Mouse (Mus musculus) lung, postnatal 0 days (tissue): ENCODE measurements around the gene Slfn4. TPM values are rescaled to one million over a fixed set of nuclear protein-coding genes. Genes with fewer than 3 reads are reported as not detected.
"Not testable (repeated sequence)": the region's sequence is repeated elsewhere in the genome, so short reads cannot be mapped to it uniquely, and the experiment has no call there.

Source experiments
- ATAC-seq: fragments of 200-750 bp; cut with Nextera tagmentation; 2 replicates; pipeline ENCODE4 v1.8.0; 2017; ENCODE audit warnings: moderate library complexity
- DNase-seq: peaks from one replicate; pipeline ENCODE4 v3.0.0-alpha.2; 2016; ENCODE audit warnings: low spot score
- H3K27ac ChIP-seq: fragments of 300-500 bp; sonication (generic); 2 replicates; pipeline ENCODE4 v1.5.1; 2014; ENCODE audit warnings: antibody characterized with exemption, mild to moderate bottlenecking, low read length, mixed read lengths
- H3K27me3 ChIP-seq: fragments of 300-500 bp; sonication (generic); replicated peaks from 2 replicates; pipeline ENCODE4 v1.6.1; 2014; ENCODE audit warnings: low read length, mixed read lengths; ENCODE audit not compliant: insufficient read depth
- H3K36me3 ChIP-seq: fragments of 300-500 bp; sonication (generic); 2 replicates; pipeline ENCODE4 v1.6.1; 2014; ENCODE audit warnings: low read length, mixed read lengths; ENCODE audit not compliant: insufficient read depth
- H3K4me1 ChIP-seq: fragments of 300-500 bp; sonication (generic); 2 replicates; pipeline ENCODE4 v1.6.1; 2014; ENCODE audit warnings: antibody characterized with exemption, low read depth, low read length, mixed read lengths; ENCODE audit not compliant: insufficient read depth
- H3K4me2 ChIP-seq: fragments of 300-500 bp; sonication (generic); replicated peaks from 2 replicates; pipeline ENCODE4 v1.6.1; 2014; ENCODE audit warnings: low read depth, mild to moderate bottlenecking, low read length, moderate library complexity, mixed read lengths
- H3K4me3 ChIP-seq: fragments of 300-500 bp; sonication (generic); 2 replicates; pipeline ENCODE4 v1.5.1; 2014; ENCODE audit warnings: low read depth, low read length
- H3K9ac ChIP-seq: fragments of 300-500 bp; sonication (generic); replicated peaks from 2 replicates; pipeline ENCODE4 v1.6.1; 2014; ENCODE audit warnings: low read depth, mild to moderate bottlenecking
- H3K9me3 ChIP-seq: fragments of 300-500 bp; sonication (generic); 2 replicates; pipeline ENCODE4 v1.6.1; 2016; ENCODE audit warnings: low read length, mixed read lengths
- CTCF ChIP-seq: IDR thresholded peaks from 2 replicates; pipeline ENCODE4 v1.5.1; 2016; ENCODE audit warnings: antibody characterized with exemption, mild to moderate bottlenecking
- EP300 ChIP-seq: IDR thresholded peaks from 2 replicates; pipeline ENCODE4 v1.6.1; 2016; ENCODE audit warnings: antibody characterized with exemption, mild to moderate bottlenecking, control low read depth
- WGBS: fragments of 180-500 bp; shearing (Covaris S2); extraction: QIAGEN DNeasy Blood & Tissue Kit; methylation state at CpG from one replicate; pipeline ENCODE4 v1.1.7; 2014; 5-methylcytosine and 5-hydroxymethylcytosine counted together
- polyA plus RNA-seq: library from polyadenylated mRNA; unstranded; fragments of >200 nt; fragmentation: Nextera tagmentation; extraction: Ambion mirVana; gene quantifications from 2 replicates; pipeline ENCODE4 v1.2.1, GENCODE M21; 2015

The Slfn4 gene
- polyA plus RNA-seq, 1 experiment from 2014 or later = 0.44 TPM

- ATAC-seq (no peak), DNase-seq (no peak)
- Histone ChIP-seq H3K27me3 (no peaks in the 10 kb centered on the region), H3K4me1 (no peaks in the 10 kb centered on the region), H3K9ac (no peak overlapping the region), H3K4me2 (no peak overlapping the region), H3K9me3 (no peaks in the 10 kb centered on the region), H3K36me3 (no peaks in the 10 kb centered on the region), H3K4me3 (no peak overlapping the region), H3K27ac (no peak overlapping the region)
- TF ChIP-seq EP300 (no peak), CTCF (no peak)
- 83% methylated on average over 9 of the region's 9 CpGs for WGBS
Measured at GRCm38 (mm10) chr11:83225371-83225960, 50.5 kb downstream of the Slfn4 start.

GRCm38 (mm10) chr11:83227926-83228723, 53.1 kb downstream of the Slfn4 start:
- H3K27me3 ChIP-seq = no peaks in the 10 kb centered on the region
- no peaks in the 10 kb centered on the region for H3K36me3 ChIP-seq
- TF ChIP-seq CTCF (no peak), EP300 (no peak)
- no peak for ATAC-seq
- no peak overlapping the region for H3K4me3 ChIP-seq
- DNase-seq = no peak
- H3K9me3 ChIP-seq = no peaks in the 10 kb centered on the region
- H3K27ac ChIP-seq = no peak overlapping the region
- H3K9ac ChIP-seq = no peak overlapping the region
- 73% methylated on average over 7 of the region's 7 CpGs for WGBS
- H3K4me2 ChIP-seq = no peak overlapping the region
- no peaks in the 10 kb centered on the region for H3K4me1 ChIP-seq

- H3K4me1 ChIP-seq = no peaks in the 10 kb centered on the region
- no peak for TF ChIP-seq EP300
- peak; percentile 59 for TF ChIP-seq CTCF
- H3K4me2 ChIP-seq = no peak overlapping the region
- WGBS = 58% methylated on average over 3 of the region's 3 CpGs
- DNase-seq = peak; percentile 41
- no peaks in the 10 kb centered on the region for H3K36me3 ChIP-seq
- H3K27ac ChIP-seq = no peak overlapping the region
- ATAC-seq = no peak
- no peak overlapping the region for H3K9ac ChIP-seq
- no peaks in the 10 kb centered on the region for H3K27me3 ChIP-seq
- no peaks in the 10 kb centered on the region for H3K9me3 ChIP-seq
- no peak overlapping the region for H3K4me3 ChIP-seq
Measured at GRCm38 (mm10) chr11:83230966-83231365, 56.0 kb downstream of the Slfn4 start.

GRCm38 (mm10) chr11:83233621-83234020, 58.6 kb downstream of the Slfn4 start:
- H3K9me3 ChIP-seq, H3K9ac ChIP-seq, H3K4me1 ChIP-seq, H3K36me3 ChIP-seq, H3K4me2 ChIP-seq, DNase-seq, ATAC-seq, H3K4me3 ChIP-seq, H3K27me3 ChIP-seq, H3K27ac ChIP-seq: not testable (repeated sequence)
- 32% methylated on average over 5 of the region's 5 CpGs for WGBS

- not testable (repeated sequence) for H3K27me3 ChIP-seq, H3K4me1 ChIP-seq, H3K4me3 ChIP-seq, H3K36me3 ChIP-seq, H3K4me2 ChIP-seq, H3K9ac ChIP-seq, H3K27ac ChIP-seq, ATAC-seq, H3K9me3 ChIP-seq, DNase-seq
- 72% methylated on average over 9 of the region's 9 CpGs for WGBS
Measured at GRCm38 (mm10) chr11:83237390-83237789, 62.4 kb downstream of the Slfn4 start.

GRCm38 (mm10) chr11:83238389-83238788, 63.4 kb downstream of the Slfn4 start:
- TF ChIP-seq EP300 (no peak), CTCF (no peak)
- no peak overlapping the region for H3K4me3 ChIP-seq
- ATAC-seq (no peak), DNase-seq (no peak)
- H3K4me2 ChIP-seq = no peak overlapping the region
- H3K36me3 ChIP-seq = no peaks in the 10 kb centered on the region
- WGBS = 89% methylated on average over 2 of the region's 2 CpGs
- H3K9me3 ChIP-seq = no peaks in the 10 kb centered on the region
- H3K27me3 ChIP-seq = no peaks in the 10 kb centered on the region
- H3K9ac ChIP-seq = no peak overlapping the region
- no peaks in the 10 kb centered on the region for H3K4me1 ChIP-seq
- no peak overlapping the region for H3K27ac ChIP-seq
